Mouse (Mus musculus) liver, adult 2 months (tissue): ENCODE measurements around the gene Zfp780b.

Experiments
- CTCF ChIP-seq: fragments of 200-500 bp; IDR thresholded peaks from 2 replicates; pipeline ENCODE4 v1.5.1; 2011; ENCODE audit warnings: low read depth, low read length, control low read depth
- POLR2A ChIP-seq: fragments of 200-500 bp; IDR thresholded peaks from 2 replicates; pipeline ENCODE4 v1.6.1; 2011; ENCODE audit warnings: low read length, control low read depth; ENCODE audit not compliant: insufficient read depth; ENCODE audit errors: extremely low read depth

GRCm38 (mm10) chr7:28013549-28014444, 34.8 kb upstream of the Zfp780b start, which contains the start of gene Zfp850:
- no peak for TF ChIP-seq CTCF
- no peak for TF ChIP-seq POLR2A
